Mouse (Mus musculus) left cerebral cortex, adult 18-20 months (tissue): Measurements from ENCODE around the gene Nlgn2. TPM values are rescaled to one million over a fixed set of nuclear protein-coding genes. Genes with fewer than 3 reads are reported as not detected.
"Not testable (repeated sequence)": the region's sequence is repeated elsewhere in the genome, so short reads cannot be mapped to it uniquely, and the experiment has no call there.

Source experiments
- DNase-seq, 2 experiments: peaks; one replicate each; pipeline ENCODE4 v3.0.0; 2021 to 2022; ENCODE audit warnings: low spot score in 2 of 2, mixed read lengths in 1 of 2
- total RNA-seq, 2 experiments: library from RNA; stranded (reverse); gene quantifications; 2 replicates each; pipeline ENCODE4 v1.2.3; 2021

Nlgn2 gene
- total RNA-seq, 2 experiments from 2014 or later, result 215 to 224 TPM

DNA sequence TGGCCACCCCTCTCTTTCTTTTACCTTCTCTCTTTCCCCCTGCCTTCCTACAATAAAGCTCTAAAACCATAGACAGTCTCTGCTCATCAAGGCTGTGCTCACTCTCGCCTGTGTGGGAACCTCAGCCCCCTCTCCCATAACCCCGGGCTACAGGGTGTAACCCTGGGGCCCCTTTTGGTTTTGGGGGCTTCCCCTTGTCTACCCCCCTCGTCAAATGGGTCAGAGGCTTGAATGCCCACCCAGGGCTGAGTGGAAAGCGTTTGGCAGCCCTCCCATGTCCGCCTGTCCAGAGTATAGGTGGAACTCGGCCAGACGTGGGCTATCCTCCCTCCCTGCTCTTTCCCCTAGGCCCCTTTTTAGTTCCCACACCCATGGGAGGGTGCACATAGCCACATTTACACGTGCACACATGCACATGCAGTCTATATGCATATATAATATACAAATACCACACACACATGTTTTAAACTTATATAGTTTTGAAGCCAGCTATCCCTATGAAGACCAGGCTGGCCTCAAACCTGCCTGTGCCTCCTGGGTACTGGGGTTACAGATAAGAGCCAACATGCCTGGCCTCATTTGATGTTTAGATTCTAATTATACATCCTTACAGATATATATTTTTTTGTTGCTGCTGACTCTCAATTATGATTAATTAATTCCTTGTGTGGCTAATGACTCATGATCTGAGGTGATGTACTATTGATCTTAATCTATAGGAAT lies 26.7 kb upstream of the Nlgn2 start:
- DNase-seq, result no peak

DNA sequence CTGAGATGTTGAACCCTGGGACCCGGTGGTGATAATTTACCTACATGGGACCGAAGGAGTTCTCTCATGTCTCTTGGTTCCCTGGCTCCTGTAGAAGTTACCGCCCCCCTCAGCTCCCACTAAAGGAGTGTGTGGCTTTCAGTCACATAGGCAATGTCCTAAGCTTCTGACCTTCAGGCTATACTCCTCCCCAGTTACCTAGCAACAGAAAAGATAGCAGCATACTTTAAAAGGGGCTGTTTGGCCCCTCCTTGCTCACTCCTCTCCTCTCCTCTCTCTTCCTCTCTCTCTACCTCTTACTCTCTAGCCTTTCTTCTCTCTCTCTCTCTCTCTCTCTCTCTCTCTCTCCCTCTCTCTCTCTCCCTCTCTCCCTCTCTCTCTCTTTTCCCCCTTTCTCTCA lies 26.1 kb upstream of the Nlgn2 start:
- DNase-seq, result not testable (repeated sequence)

DNA sequence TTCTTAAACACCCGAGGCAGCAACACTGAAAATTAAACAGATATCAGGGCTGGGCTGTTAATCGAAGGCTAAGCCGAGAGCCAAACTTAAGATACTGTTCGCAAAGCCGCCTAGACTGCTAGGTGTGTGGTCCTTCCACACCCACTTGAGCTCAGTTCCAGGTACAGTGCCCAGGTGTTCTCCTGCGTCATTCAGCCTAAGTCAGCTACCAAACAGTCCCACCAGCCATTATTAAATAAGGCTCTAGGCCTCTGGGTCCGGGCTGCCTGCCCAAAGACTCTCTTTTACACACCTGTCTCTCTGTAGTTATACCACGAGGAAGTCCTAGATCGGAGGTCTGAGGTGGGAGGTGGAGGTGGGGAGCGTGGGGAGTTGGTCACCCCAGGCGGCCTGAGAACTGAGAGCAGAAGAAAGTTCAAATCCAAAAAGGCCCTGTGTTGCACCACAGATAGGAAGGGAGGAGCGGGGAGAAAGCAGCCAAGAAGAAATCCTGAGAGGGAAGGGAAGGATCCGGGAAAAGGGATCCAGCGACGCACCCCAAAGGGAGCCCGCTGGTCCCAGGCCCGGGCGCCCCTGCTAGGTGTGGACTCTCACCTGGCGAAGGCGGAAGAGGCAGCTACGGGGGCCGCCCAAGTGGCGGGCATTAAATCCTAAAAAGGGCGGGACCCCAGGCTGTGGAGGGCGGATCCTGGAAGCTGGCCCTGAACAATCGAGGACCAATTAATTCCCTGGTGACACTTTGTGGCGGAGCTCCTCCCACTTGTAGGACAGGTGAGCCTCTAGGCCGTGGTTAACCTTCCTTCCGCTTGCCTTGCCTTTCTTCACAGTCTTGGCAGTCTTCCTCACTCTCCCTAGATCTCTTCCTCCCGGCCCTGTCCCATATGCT lies 20.8 kb upstream of the Nlgn2 start, which contains the start of gene Tnk1:
Gene Tnk1, minus strand, starts transcription at position 618 of the 886 bp plus-strand sequence.
- no peak for DNase-seq

DNA sequence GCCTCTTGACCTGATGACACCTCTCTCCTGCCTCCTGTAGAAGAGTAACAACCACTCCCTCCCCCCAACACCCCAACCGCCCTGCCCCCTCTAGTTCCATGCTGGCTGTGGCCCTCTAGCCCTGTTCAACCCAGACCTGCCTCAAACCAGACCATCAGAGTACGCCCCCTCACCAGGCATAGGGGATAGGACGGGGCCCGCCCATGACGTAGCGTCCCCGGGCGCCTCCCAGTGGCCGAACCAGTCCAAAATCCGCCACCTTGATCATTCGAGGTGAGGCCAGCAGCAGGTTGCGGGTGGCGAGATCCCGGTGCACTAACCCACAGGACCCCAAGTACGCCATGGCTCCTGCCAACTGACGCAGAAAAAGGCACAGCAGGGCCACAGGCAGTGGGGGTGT lies 17.8 kb upstream of the Nlgn2 start:
- DNase-seq, result peak in 1 of 2 experiments; percentile 38

DNA sequence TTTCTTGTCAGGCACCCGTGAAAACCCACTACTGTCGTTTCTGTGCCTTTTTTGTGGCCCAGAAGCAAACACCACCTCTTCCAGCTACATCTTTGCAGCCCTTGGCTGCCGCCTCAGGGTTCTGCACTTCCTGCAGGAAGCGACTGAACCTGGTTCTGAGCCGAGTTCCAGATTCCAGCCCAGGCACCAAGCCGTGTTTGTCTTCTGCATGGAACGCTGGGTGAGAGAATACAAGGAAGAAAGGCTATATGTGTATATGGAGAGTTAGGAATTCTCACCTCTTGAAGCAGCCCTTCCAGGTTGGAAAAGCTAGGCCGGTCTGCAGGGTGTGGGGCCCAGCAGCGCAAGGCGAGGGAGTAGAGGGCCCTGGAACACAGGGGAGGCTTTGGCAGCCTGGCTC lies 17.1 kb upstream of the Nlgn2 start:
- DNase-seq, result no peak

DNA sequence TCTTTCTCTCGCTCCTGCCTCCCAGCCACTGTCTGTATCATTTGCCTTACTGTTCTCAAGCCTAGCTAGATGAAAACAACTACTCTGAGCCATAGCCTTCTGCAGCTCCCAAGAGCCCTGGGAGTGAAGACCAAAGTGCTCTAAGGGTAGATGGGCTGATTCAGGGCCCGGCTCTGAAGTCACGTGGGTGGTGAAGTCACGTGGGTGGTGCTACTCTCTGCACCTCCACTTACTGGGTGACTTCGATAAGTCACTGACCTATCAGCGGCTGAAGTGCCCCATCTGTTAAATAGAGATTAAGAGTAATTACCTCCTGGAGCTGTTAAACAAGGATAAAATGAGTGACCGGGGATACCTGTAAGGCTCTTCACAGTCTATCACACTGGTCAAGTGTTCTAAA lies 16.4 kb upstream of the Nlgn2 start:
- DNase-seq, result no peak

DNA sequence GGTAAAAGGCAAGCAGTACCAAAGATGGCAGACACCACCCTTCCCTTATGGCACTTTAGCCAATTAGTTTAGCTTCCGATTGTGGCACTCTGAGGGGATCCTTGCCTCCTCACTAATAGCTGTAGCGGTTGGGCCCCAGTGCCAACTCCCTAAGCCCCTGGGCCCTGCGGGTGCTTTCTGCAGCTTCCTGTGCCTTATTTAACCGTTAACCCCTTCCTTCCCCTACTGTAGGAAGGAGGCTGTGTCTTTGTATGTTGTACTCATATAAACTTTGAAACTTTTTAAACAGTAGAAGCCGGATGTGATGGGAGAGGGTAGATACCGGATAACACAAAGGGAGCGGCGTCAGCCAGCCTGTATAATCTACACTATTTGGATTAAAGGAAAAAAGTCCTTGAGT lies 13.2 kb upstream of the Nlgn2 start:
- no peak for DNase-seq

DNA sequence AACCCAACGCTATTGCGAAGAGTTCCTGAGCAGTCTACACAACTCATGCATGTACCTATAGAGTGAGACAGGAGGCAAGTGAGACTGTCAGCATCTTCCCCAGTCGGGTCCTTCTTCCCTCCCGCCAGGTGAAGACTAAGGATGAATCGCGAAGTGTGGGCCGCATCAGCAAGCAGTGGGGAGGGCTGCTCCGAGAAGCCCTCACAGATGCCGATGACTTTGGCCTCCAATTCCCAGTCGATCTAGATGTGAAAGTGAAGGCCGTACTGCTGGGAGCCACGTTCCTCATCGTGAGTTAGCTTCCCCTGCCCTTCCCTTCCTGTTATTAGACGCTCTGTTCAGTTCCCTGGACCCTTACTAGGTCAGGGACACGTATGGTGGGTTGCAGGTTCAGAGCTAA lies 12.3 kb upstream of the Nlgn2 start:
- DNase-seq, result no peak

DNA sequence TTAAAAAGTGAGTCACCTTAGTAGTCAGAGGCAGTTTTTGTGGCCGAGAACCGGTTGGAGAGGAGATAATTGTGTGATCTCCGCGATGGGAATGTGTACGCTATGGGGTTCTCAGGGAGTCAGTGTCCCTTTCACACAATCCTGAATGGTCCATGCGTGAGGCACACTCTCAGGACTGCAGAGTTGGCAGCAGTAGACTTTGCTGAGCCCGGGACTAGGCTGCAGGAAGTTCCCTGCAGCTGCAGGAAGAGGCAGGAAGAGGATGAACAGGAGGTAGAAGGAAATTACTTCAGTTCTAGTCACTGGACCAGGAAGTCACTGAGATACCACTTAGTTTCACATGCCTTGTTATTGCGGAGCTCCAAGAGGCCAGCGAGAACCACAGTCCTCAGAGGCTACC lies 11.5 kb upstream of the Nlgn2 start:
- no peak for DNase-seq

DNA sequence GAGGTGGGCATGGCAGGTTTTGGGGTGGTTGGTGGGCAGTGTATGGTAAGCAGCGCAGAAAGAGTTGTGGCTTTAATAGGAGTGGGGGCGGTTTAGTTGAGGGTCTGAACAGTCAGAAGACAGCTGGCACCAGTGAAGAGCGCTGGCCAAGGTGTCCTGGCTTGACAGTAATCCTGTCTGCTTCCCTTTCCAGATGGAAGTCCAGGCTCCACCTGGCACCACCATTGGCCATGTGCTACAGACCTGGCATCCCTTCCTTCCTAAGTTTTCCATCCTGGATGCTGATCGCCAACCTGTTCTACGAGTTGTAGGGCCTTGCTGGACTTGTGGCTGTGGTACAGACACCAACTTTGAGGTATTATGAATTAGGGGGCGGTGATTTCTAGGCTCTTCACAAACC lies 10.4 kb upstream of the Nlgn2 start:
- no peak for DNase-seq

DNA sequence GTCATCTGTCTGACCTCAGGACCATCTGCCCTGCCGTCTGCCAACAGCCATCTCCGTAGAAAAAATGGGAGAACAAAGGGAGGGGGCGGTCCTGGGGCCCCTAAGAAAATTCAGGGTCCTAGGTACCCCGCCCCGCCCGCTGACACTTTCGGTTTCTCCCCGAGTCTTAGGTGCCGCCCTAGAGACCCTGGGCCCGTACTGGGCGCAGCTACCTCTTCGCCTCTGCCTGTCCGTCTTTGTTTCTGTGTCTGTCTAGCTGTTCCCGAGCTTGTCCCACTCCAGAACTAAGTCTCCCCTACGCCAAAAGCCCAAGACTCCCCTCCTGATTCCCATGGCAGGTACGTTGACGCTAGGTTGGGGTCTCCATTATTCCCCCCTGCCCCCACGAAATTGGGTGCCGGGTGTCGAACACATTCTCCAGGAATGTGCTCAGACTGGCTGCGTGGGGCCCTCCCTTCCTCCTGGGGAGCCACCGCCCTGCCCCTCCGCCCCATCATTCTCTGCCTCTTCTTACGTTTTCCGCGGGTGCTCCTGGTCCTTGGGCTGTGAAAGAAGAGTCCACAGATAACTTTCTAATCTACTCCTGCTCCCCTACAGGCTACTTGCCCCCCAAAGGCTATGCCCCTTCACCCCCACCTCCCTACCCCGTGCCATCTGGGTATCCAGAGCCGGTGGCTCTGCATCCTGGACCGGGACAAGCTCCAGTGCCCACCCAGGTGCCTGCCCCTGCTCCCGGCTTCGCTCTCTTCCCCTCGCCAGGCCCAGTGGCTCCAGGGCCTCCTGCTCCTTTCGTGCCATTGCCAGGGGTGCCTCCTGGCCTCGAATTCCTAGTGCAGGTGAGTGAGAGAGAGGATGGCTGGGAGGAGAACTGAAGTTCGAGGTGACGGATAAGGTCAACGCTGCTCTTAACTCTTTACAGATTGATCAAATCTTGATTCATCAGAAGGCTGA lies 9.4 kb upstream of the Nlgn2 start:
- DNase-seq, result no peak

DNA sequence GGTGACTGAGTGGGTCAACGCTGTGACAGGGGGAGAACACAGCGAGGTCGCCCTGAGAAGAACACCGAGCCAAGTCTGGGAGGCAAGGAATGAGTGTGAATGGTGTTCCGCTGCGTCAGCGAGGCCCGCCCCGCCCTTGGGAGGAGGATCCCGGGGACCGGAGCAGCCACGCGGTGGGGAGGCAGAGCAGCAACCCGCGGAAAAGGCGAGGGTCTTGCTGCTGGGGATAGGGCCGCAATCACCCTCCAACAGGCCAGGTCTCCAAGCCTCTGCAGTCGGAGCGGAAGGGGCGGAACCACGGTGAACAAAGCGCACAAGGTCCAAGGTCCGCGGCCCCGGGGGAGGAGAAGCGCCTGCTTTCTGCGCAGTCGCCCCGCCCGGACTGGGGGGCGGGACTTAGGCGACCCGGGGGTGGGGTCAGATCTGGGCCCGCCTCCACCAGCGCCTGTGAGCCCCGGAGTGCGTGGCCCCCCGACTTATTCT lies 8.7 kb upstream of the Nlgn2 start, which contains the start of gene Plscr3:
Gene Plscr3, plus strand, starts transcription at position 179 of the 483 bp plus-strand sequence.
- DNase-seq, result peak; percentile 80 to 87

DNA sequence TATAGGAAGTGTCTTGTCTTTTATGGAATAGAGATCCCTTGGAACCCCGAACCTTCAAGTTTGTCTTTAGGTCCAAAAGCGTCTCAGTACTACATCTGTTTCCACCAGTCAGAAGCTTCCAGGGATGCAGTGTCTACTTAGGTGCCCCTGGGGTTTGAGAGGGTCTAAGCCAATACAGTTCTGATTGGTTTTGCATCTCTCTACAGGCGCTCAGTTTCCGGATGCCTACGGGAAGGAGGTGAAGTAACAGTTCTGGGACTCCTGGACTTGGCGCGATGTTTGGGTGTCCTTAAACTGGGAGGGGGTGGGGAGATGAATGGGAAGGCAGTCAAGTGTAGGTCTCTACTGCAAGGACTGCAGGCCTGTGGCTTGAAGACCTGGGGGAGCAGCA lies 1.1 kb upstream of the Nlgn2 start:
- DNase-seq, result no peak

DNA sequence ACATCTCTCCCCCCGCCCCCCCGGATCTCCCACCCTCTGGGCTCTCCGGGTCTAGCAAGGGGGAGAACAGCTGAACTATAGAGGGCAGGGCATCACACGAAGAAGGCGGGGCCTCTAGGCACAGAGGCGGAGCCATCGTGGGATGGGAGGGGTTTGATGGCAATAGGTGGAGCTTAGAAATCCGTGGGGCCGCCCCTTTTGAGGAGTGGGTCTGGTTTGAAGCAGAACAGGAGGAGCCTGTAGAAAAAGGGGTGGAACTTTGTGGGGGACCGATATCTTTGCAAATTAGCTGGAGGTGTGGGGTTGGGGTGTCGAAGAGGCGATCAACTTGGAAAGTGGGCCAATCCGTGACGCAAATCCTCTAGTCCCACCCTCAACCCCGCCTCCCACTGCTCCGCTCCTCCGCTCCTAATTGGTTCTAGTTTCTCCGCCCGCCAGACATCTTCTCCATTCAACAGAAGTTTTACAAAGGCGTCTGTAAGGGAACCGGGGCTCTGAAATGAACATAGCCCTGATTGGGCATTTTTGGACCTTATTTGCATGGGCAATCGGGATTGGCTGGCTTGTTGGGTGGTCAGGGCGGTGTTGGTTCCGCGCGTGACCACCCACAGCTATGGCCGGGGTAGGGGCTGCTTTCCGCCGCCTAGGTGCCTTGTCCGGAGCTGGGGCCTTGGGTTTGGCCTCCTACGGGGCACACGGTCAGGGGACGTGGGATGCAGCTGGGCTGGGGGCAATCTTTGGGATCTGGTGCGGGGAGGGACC lies 549 bp upstream of the Nlgn2 start, which contains the start of gene Tmem256:
Gene Tmem256, plus strand, starts transcription at position 563 of the 762 bp plus-strand sequence.
- peak; percentile 93 to 95 for DNase-seq

DNA sequence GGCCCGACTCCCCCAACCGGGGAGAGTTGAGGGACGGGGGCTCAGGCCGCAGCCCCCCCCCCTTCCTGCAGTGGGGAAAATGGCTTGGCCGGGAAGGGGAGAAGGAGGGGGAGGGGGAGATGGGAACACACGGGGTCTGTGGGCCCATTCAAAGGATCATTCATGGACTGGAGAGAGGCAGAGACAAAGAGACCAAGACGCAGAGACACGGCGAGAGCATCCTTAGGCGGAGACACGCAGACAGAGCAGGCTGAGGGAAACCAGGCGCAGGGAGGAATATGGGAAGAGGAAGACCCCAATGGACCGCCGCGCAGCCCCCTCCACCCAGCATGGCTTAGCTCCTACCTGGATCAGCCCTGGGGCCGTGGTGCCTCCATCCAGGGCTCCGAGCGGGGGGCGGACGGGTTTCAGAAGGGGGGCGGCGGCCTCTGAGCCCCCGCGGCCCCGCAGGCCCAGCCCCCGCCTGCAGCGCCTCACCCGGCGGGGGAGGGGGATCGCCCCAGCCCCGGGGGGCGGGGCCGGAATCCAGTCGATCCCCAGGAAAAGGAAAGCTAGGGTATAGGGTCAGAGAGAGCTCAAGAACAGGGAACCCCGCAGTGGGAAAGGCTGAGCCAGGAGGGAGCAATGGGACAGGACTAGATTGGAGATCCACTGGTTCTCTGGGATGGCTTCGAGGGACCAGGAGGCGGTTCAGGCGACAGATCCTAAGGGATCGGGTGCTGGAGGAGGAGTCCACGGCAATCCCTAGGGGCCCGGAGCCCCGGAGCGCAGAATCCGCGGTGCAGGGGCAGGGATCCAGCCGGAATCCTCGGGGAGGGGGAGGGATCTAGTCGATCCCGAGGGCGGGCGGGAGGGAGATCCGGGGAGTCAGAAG lies 644 bp downstream of the Nlgn2 start:
- DNase-seq, result peak; percentile 46 to 53

DNA sequence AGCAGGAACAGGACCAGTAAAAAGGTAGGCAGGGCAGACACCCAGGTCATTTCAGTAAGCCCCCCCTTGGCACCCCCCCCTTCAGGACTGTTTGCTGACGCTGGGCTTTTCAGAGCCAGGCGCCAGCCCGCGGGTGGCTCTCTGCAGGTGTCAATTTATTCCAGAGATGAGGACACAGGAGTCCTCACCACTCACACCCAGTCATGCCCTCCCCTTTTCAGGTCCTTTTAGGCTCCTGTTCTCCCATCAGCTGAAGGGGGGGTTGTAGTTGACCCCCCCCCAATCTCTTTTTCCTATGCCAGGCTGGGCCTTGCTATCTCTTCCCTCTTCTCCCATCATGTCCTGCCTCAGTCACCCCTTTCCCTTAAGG lies 1.6 kb downstream of the Nlgn2 start:
- DNase-seq, result no peak

DNA sequence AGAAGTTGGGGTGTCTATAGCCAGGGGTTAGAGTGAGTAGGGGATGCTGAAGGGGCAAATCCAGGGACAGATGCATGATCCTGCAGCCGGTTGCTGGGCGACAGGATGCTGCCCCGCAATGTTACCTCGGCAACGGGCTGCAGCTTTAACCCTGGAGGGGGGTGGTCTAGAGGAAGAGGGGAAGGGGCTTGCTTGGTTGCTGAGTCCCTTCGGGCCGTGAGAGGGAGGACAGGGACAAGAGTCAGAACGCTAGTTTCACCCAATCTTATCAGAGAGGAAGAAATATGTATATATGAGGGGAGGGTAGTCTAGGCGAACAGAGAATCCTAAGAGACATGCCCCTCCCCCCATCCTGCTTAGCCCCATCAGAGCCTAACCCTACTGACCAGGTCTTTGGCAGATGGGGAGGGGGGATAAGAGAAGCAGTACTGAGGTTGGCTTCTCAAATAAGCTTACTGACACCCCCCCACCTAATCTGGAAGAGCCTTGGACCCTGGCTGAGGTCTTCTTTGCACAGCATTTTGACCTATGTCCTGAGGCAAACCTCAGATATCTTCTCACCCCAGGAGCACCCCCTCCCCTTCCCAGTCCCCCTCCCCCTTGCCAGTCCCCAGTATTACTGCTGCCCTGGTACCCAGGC lies 2.1 kb downstream of the Nlgn2 start:
- no peak for DNase-seq

DNA sequence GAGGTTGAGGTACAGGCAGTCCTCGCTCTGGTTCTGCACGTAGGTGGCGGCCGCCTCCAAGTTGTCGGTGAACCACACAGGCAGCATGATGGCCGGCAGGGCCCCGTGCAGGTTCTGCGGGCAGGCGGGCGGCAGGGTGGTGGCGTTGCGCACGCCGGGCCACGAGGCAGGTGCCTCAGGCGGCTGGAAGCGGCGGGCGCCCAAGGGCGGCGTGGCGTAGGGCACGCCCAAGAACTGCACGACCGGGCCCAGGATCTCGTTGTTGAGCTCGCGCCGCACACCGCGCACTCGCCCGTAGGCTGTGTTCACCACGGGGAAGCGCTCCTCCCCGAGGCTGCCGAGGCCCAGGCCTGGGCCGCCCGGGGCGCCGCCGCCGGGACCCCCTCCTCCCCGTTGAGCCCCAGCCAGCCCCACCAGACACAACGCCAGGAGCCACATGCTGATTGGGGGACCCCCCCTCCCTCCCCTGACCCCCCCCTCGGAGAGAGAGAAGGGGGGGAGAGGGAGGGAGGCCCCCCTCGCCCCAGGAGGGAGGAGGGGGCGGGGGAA lies 3.5 kb downstream of the Nlgn2 start:
- DNase-seq, result peak; percentile 25 to 51
